Mouse (Mus musculus) frontal cortex, adult (tissue): Measurements from ENCODE around the gene Snx29.
A peak's percentile ranks its signal among the peaks of the same experiment; 100 is the strongest.
"Not testable (repeated sequence)": the region's sequence is repeated elsewhere in the genome, so short reads cannot be mapped to it uniquely, and the experiment has no call there.

ENCODE experiments used
- ATAC-seq: cut with Nextera tagmentation; 2 replicates; pipeline ENCODE4 v1.9.2; 2017; ENCODE audit warnings: mild to moderate bottlenecking, moderate library complexity, mixed read lengths; ENCODE audit not compliant: low TSS enrichment

The Snx29 gene

GRCm38 (mm10) chr16:11322409-11323323 is at the start of gene Snx29:
TSS of gene Snx29 (plus strand) at chr16:11322908.
- ATAC-seq = peak; percentile 96

GRCm38 (mm10) chr16:11276888-11277287 is 45.8 kb upstream of the Snx29 start:
- ATAC-seq = no peak

GRCm38 (mm10) chr16:11278778-11279177 is 43.9 kb upstream of the Snx29 start:
- ATAC-seq = no peak

- peak; percentile 55; the same call in 1 of the 2 replicates for ATAC-seq
These were observed 40.0 kb upstream of the Snx29 start for GRCm38 (mm10) chr16:11282655-11283232.

- ATAC-seq = no peak
These were observed 37.8 kb upstream of the Snx29 start for GRCm38 (mm10) chr16:11284881-11285280.

GRCm38 (mm10) chr16:11285949-11286348 is 36.8 kb upstream of the Snx29 start:
- ATAC-seq = no peak

- ATAC-seq = not testable (repeated sequence)
These were observed 33.8 kb upstream of the Snx29 start for GRCm38 (mm10) chr16:11288873-11289272.

GRCm38 (mm10) chr16:11295583-11295982 is 27.1 kb upstream of the Snx29 start:
- not testable (repeated sequence) for ATAC-seq

- peak; percentile 67 for ATAC-seq
These were observed 25.0 kb upstream of the Snx29 start for GRCm38 (mm10) chr16:11297700-11298099.

- ATAC-seq = no peak
These were observed 19.0 kb upstream of the Snx29 start for GRCm38 (mm10) chr16:11303741-11304140.

- ATAC-seq = no peak
These were observed 17.2 kb upstream of the Snx29 start for GRCm38 (mm10) chr16:11305531-11305930.

GRCm38 (mm10) chr16:11313512-11313911 is 9.2 kb upstream of the Snx29 start, which contains the start of gene Tnfrsf17:
TSS of gene Tnfrsf17 (plus strand) at chr16:11313812.
- ATAC-seq = no peak

GRCm38 (mm10) chr16:11315786-11316320 is 6.9 kb upstream of the Snx29 start:
- no peak for ATAC-seq

GRCm38 (mm10) chr16:11316748-11317147 is 6.0 kb upstream of the Snx29 start:
- ATAC-seq = no peak

- no peak for ATAC-seq
These were observed 5.4 kb upstream of the Snx29 start for GRCm38 (mm10) chr16:11317324-11317723.

- peak; percentile 41; the same call in 1 of the 2 replicates for ATAC-seq
These were observed 780 bp downstream of the Snx29 start for GRCm38 (mm10) chr16:11323324-11324051.

- no peak for ATAC-seq
These were observed 7.5 kb downstream of the Snx29 start for GRCm38 (mm10) chr16:11330081-11330800.

- no peak for ATAC-seq
These were observed 8.3 kb downstream of the Snx29 start for GRCm38 (mm10) chr16:11331030-11331429.

GRCm38 (mm10) chr16:11343292-11343815 is 20.6 kb downstream of the Snx29 start:
- ATAC-seq = no peak; the same call in 1 of the 2 replicates

- no peak for ATAC-seq
These were observed 29.2 kb downstream of the Snx29 start for GRCm38 (mm10) chr16:11351903-11352302.

- ATAC-seq = no peak
These were observed 36.5 kb downstream of the Snx29 start for GRCm38 (mm10) chr16:11359173-11359572.
